Mouse (Mus musculus): ENCODE results near the gene Cux2.

- TF ChIP-seq CTCF (IDR thresholded peaks at IDR 0.05; ENCODE audit: extremely low read depth, insufficient read depth, insufficient read length, insufficient replicate concordance) (no peak), POLR2A (IDR thresholded peaks at IDR 0.05; ENCODE audit: low read depth, low read length) (no peak)
Measured at GRCm38 (mm10) chr5:122025117-122025516, 24.8 kb downstream of the Cux2 start.

Data from spleen, adult 2 months (tissue).